ENCODE assay signal across 9 mouse cellular contexts in genomic region chr10:38555040-38555439, GRCm38 (mm10).
DNase-seq lines count a peak whose midpoint lies in the region; ATAC-seq and TF ChIP-seq lines count a peak whose summit lies in the region.
"Had no signal": no experiment of that assay in that cellular context is flagged by ENCODE, and none has a peak within 500 bp of the region (broad histone marks: within the 10 kb centered on the region; RNA-seq: fewer than 3 reads in every experiment).

No protein-coding gene starts in this region.

- H3K4me3 ChIP-seq in lung, adult 2 months (replicated peaks; ENCODE audit: extremely low read depth, low read depth, low read length), result no peak overlapping the region
- no peak overlapping the region for H3K4me3 ChIP-seq in hindbrain, embryonic 16.5 days (ENCODE audit: low read length)
- no peak overlapping the region; the same call in 1 of the 2 replicates for H3K4me3 ChIP-seq in midbrain, embryonic 10.5 days
- H3K4me3 ChIP-seq: heart, embryonic 15.5 days had no signal

- no peaks in the 10 kb centered on the region for H3K36me3 ChIP-seq in hindbrain, embryonic 16.5 days (ENCODE audit: control insufficient read depth, insufficient read depth, low read length)
- H3K36me3 ChIP-seq in midbrain, embryonic 10.5 days, result peaks cover 4% of the 10 kb centered on the region
- H3K36me3 ChIP-seq: heart, embryonic 15.5 days had no signal

- TF ChIP-seq CTCF in lung, adult 2 months (IDR thresholded peaks at IDR 0.05; ENCODE audit: insufficient read depth, low read length), result no peak

- H3K27ac ChIP-seq in hindbrain, embryonic 16.5 days (ENCODE audit: low read depth, low read length), result 0 out of 2 replicates have a peak overlapping the region, but pooled peaks have one; percentile 10
- peak overlapping the region; percentile 83 for H3K27ac ChIP-seq in midbrain, embryonic 10.5 days (replicated peaks)
- H3K27ac ChIP-seq: heart, embryonic 15.5 days had no signal

- 40% methylated on average over 5 of the region's 5 CpGs for WGBS in lung, adult 2 months
- 1% methylated on average over 5 of the region's 5 CpGs for WGBS in hindbrain, embryonic 16.5 days
- 19% methylated on average over 5 of the region's 5 CpGs for WGBS in midbrain, embryonic 10.5 days

- no peak overlapping the region for H3K9ac ChIP-seq in hindbrain, embryonic 16.5 days (ENCODE audit: low read depth, low read length)
- H3K9ac ChIP-seq: heart, embryonic 15.5 days had no signal

- ATAC-seq in hindbrain, embryonic 16.5 days, result peak; percentile 90

- peak overlapping the region; percentile 32; the same call in 1 of the 2 replicates for H3K4me2 ChIP-seq in hindbrain, embryonic 16.5 days (ENCODE audit: low read length)
- H3K4me2 ChIP-seq: heart, embryonic 15.5 days had no signal

- H3K27me3 ChIP-seq in hindbrain, embryonic 16.5 days (replicated peaks; ENCODE audit: control insufficient read depth, insufficient read depth, low read length), result no peaks in the 10 kb centered on the region
- H3K27me3 ChIP-seq in midbrain, embryonic 10.5 days (ENCODE audit: low read depth, poor library complexity, severe bottlenecking), result no peaks in the 10 kb centered on the region
- H3K27me3 ChIP-seq: heart, embryonic 15.5 days had no signal

- no peaks in the 10 kb centered on the region for H3K9me3 ChIP-seq in hindbrain, embryonic 16.5 days (ENCODE audit: control insufficient read depth, low read length)
- no peaks in the 10 kb centered on the region for H3K9me3 ChIP-seq in midbrain, embryonic 10.5 days (replicated peaks)
- H3K9me3 ChIP-seq: heart, embryonic 15.5 days had no signal

- TF ChIP-seq POLR2A in lung, adult 2 months (IDR thresholded peaks at IDR 0.05; ENCODE audit: borderline replicate concordance, extremely low read depth, low read depth, low read length), result no peak

- no peaks in the 10 kb centered on the region for H3K4me1 ChIP-seq in lung, adult 2 months (ENCODE audit: control insufficient read depth, insufficient read depth, low read length)
- peaks cover 5% of the 10 kb centered on the region; the same call in 1 of the 2 replicates for H3K4me1 ChIP-seq in hindbrain, embryonic 16.5 days (ENCODE audit: control insufficient read depth, insufficient read depth, low read depth, low read length)
- peaks cover 34% of the 10 kb centered on the region for H3K4me1 ChIP-seq in midbrain, embryonic 10.5 days
- H3K4me1 ChIP-seq: heart, embryonic 15.5 days had no signal

- DNase-seq in lung, postnatal 10 days, result peak; percentile 3
- DNase-seq in lung, adult 2 months, result no peak
- peak; percentile 65 for DNase-seq in midbrain, embryonic 10.5 days (ENCODE audit: low spot score)
- DNase-seq in yolk sac, embryonic 10.5 days (ENCODE audit: low spot score), result peak; percentile 29
- DNase-seq in adrenal gland, adult 2 months, result no peak
- DNase-seq in spleen, postnatal 14 days (ENCODE audit: low spot score in 2 of 2), result no peak
- no peak for DNase-seq in adrenal gland, postnatal 36 days

Comparison
In these comparisons a context has a peak if more than half of its experiments do, and no peak if none do; other contexts are left out.
1. DNase-seq: peak in lung, postnatal 10 days (single experiment), midbrain, embryonic 10.5 days (single experiment) and yolk sac, embryonic 10.5 days (single experiment); none in lung, adult 2 months (single experiment), adrenal gland, adult 2 months (single experiment), spleen, postnatal 14 days (0 of 2) and adrenal gland, postnatal 36 days (0 of 2).